Mouse (Mus musculus) gastrocnemius, postnatal 14 days (tissue): Measurements from ENCODE around the gene Gys2. TPM values are rescaled to one million over a fixed set of nuclear protein-coding genes. Genes with fewer than 3 reads are reported as not detected.

Experiments used
- DNase-seq: peaks from one replicate; pipeline ENCODE4 v3.0.0; 2021; ENCODE audit warnings: mixed read lengths
- intact Hi-C: fragments of 180-260 bp; cut with DNase I; formaldehyde crosslinking; loops from one replicate; pipeline ENCODE4 v1.15.1; 2025; ENCODE audit warnings: low total_unique reads
- total RNA-seq, 2 experiments: library from RNA; stranded (reverse); gene quantifications; 2 replicates each; pipeline ENCODE4 v1.2.3; 2021

Gene Gys2
- total RNA-seq, 2 experiments from 2014 or later: 0.31 TPM; not detected in 1

DNA sequence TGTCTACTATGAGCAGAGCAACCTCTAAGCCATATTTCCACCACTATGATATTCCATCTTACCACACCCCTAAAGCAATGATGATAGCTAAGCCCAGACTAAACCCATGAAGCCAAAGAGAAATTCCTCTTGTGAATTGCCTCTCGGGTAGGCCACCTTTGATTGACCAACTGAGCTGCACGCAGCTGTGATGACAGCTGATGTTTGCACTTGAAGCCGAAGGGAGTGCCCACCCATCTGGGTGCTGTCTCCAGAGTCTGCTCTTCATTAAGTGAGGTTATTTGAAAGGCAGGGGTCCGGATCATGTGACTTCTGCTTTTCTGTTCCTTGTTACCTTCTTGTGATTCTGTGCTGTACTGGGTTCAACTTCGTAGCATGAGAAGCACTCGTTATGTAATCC is 10.7 kb downstream of the Gys2 start:
- intact Hi-C loops: no loop called here

DNA sequence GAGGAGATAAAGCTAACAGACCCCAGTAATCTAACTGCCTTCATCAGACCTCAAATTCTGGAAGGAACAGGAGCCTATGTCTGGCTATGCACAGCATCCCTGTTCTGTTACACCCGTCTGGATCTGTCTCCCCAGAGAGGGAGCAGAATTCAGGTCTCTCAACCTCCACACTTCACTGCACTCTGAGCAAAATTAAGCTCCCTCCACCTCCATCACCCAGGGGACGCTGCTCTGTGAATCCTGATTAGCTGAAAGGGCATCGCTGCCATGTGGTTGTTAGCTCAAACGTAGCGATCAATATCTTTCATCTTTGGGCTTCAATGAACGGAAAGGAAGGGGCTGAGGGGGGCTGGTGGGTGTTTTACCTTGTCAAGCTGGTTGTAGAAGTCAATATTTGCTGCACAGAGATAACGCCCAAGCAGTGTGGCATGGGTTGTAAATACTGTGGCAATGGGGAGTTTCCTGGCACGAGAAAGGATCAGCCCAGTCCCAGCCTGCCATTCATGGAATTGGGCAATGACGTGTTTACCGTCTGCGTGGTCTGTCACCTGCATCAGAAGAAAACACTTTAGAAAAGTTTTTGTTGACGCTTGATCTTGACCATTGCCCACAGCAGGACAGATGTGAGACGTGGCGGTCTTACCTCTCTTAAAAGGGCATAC is 13.8 kb downstream of the Gys2 start:
- intact Hi-C loops: no loop called here
- no peak for DNase-seq

More for the DNA sequence above, 10.7 kb downstream of the Gys2 start:
- no peak for DNase-seq

DNA sequence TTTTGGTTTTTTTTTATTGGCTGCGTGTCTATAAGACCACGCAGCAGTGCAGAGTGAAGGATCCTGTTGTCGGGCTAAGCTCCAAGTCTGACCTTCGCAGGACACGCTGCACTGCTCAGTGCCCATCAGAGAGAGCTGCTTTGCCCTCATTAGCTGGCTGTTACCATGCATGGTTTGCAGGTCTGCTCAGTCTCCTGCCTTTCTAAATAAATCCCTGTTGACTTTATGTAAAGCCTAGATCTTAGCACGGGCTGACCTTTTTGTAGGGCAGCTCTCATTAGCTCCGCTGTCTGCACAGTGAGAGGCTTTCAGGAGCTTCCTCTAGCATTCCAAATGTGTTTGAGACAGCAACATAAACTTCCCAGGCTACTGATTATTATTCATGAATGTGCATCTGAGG is 14.9 kb downstream of the Gys2 start:
- intact Hi-C loops: no loop called here
- no peak for DNase-seq

DNA sequence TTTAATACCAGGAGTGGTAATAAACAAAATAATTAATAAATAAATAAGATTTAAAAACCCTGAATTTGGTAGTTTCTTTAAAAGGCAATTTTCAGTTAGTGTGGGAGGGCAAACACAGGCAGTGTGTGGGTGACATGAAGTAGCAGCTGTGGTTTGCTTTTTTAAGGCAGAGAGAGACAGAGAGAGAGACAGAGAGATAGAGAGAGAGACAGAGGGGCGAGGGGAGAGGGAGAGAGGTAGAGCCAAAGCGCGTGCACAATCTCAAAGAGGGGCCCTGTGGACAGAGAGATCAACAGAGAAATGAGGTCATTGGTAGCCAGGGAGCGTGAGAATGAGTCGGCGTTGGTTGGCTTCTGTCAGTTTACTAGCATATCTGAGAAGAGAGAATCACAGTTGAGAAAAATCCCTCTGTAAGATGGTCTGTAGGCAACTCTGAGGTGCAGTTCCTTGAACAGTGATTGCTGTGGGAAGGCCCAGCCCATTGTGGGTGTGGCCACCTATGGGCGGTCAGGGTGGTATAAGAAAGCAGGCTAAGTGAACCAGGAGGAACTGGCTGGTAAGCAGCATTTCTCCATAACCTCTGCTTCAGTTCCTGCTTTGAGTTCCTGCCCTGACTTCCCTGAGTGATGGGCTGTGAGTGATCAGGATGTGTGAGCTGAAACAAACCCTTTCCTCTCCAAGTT is 17.5 kb downstream of the Gys2 start:
- DNase-seq: no peak
- intact Hi-C loops: no loop called here

DNA sequence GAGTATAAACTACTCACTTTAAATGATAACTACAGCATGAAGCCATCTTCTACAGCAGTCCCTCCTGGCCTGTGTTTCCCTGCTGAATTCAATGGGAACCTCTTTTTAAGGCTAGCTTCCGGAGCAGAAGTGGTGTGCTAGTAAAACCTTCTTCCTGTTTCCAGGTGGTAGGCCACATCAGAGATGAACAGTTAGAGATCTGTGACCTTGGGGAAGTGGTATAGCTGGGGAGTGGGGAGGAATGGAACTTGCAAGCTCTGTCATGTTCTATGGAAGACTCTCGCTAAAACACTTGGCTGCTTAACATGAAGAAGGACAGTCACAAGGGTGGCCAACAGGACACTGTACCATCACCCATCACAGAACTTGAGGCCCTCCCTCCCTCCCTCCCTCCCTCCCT is 19.6 kb downstream of the Gys2 start:
- intact Hi-C loops: no loop called here
- DNase-seq: no peak

DNA sequence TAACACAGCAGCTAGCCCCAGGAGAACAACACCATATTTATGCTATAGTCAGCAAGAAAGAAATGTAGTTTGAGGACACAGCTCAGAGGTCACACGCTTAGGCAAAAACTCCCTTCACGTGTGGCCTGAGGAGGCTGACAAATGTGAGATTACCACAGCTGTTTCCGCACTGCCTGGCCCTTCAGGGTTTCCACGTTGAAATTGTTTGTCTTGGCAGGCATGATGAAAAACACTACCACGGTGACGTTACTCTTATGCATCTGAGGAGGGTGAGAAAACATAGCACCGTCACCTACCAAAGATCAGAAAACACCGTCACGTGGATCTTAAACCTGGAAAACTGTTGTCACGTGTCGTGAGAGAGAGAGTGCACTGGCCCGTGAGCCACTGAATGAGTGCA is 21.5 kb downstream of the Gys2 start:
- intact Hi-C loops: no loop called here
- no peak for DNase-seq

DNA sequence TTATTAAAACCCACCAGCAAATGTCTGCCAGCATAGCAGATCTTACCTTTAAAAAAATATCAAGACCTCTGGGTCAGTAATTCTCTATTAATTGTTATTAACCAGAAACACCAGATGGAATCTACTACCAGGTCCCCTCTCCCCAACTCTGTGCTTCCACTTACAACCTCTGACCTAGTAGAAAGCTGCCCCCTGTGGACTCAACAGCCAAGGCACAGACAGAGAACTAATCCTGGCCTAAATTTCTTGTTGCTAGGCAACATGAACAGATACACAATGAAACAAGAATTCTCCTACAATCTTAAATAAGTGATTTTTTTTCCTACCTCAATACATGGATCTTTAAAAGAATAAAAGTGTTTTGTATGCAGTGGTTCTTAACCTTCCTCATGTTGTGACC is 43.8 kb downstream of the Gys2 start:
- intact Hi-C loops: no loop called here
- DNase-seq: no peak

DNA sequence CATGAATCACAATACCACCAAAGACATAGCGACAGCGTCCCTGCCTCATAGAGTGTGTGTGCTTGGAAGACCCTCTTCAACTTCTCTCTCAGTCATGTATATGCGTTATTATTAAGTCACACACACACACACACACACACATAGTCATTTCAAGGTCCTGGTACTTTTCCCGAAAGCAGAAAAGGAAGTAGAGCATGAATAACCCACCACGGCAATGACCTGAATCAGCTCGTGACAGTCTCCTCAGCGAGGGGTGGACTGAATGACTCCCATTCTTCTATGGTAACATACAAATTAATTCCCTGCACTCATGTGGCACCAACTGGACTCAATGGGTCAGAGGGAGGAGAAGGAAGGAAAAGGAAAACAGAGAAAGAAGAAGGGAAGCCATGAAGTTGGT is 47.9 kb downstream of the Gys2 start:
- intact Hi-C loops: no loop called here
- DNase-seq: no peak

DNA sequence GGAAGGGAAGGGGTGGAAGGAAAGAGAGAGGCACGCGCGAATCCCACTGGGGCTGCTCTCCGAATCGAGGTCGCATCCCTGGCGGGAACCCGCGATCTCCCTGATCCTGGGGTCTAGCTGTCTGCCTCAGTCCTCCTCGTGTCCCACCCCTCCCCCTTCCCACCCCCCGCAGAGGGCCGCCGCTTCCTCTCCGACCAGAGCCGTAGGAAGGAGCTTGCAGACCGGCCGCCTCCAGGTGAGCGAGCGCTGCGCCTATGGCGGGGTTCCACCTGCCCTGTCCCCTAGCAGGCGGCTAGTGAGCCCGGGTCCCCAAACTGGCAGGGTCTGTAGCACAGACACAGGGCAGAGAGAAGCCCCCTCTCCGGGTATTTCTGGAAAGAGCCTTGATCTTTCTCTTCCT is 58.3 kb downstream of the Gys2 start:
- DNase-seq: no peak
- intact Hi-C loops: no loop called here

DNA sequence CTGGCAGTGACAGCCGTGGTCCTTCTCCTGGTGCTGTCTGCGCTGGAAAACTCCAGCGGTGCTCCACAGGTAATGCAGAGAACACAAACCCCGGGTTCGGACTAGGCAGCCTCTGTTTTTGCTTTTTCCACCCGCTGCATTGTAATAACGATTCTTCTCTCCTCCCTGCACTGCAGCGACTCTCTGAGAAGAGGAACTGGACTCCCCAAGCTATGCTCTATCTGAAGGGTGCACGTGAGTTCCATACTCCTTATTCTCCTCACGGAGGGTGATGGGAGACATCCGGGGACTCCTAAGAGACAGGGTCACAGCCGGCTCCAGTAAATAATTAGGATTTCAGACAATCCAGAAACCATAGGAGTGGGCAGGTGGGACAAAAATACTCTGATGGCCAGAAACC is 59.1 kb downstream of the Gys2 start:
- DNase-seq: no peak
- intact Hi-C loops: no loop called here

DNA sequence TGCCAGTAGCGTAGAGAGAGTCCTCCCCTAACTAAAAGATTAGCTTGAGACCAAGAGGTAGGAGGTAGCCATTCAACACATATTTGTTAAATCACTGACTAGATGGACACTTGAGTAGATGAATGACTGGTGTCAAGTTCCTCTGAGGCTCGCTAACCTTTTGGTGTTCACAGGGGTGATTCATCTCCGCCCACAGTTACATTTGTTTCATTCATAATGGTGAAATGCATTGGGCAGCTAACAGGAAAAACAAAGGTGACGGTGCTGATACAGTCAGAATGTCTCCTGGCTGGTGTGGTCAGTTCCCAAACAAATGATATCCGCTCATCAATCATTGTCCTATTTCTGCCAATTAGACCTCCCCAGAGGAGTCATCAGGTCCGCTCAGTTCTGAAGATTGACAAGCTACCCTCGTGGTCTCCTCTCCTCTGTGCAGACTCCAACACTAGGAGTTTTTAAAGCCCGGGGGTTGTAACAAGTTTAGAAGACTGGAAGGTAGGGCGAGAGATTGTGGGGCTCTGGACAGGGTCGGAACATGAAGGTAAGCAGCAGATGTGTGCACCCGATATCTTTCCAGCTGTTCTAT is 59.9 kb downstream of the Gys2 start, which contains the start of gene Spx:
Spx (plus strand) TSS at position 536 of the 586 bp plus-strand sequence.
- intact Hi-C loops: no loop called here

DNA sequence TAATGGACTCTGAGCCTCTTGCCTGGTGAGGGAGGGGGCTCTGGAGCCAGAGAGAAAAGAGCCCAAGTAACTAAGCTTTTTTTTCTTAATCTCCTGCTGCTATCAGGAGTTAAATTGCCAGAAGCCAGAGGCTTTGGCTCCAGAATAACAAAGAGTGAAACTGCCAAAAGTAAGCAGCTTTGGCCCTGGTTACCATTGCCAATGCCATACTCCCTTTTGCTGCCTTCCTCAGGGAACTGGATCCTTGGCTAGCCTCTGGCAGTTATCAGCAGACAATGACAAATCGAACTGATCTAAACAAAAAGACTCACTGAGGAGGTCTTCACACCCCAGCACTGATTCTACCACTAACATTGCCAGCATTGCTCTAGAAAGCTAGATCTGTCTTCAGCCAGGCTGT is 61.8 kb downstream of the Gys2 start:
- intact Hi-C loops: no loop called here
- no peak for DNase-seq

More for the DNA sequence above, 59.9 kb downstream of the Gys2 start, which contains the start of gene Spx:
- no peak for DNase-seq

DNA sequence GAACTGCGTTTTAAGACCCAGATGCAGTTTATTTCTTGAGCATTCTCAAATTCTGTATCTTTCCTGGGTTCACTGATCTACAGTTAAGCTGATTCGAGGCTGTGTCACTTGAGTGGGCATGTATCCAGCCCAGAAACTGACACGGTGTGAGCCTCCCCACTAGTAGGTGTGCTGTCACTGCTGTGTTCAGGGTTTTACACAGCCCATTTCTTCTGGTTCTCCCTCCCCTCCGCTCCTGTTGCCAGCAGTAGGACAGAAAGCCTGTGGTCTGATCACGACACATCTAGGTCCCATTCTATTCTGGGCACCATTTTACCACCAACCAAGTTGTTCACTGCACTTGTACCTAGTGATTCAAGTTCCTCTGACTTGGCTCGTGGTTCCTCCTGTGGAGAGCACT is 77.2 kb downstream of the Gys2 start:
- intact Hi-C loops: loop anchor here (10.0 kb wide), 1 partner anchor 119 kb away; no protein-coding TSS in a partner anchor
- no peak for DNase-seq

DNA sequence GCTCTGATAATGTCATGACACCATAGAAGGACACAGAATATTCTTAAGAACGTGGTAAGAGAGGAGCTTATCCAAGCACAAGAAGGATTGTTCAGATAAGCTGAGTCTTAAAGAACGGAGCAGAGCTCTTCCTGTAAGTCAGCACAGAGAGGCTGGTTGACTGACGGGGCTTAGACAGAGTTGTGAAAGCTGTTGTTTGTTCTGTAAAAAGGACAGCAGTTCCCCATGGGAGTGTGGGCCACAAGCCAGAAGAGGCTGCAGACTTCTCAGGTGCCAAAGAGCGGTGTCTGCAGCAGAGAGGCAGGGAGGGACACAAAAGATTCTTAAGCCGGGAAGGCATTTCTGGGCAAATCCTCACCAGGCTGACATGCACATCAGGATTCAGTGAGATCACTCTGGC is 78.2 kb downstream of the Gys2 start:
- intact Hi-C loops: loop anchor here (10.0 kb wide), 1 partner anchor 120 kb away; no protein-coding TSS in a partner anchor
- no peak for DNase-seq

DNA sequence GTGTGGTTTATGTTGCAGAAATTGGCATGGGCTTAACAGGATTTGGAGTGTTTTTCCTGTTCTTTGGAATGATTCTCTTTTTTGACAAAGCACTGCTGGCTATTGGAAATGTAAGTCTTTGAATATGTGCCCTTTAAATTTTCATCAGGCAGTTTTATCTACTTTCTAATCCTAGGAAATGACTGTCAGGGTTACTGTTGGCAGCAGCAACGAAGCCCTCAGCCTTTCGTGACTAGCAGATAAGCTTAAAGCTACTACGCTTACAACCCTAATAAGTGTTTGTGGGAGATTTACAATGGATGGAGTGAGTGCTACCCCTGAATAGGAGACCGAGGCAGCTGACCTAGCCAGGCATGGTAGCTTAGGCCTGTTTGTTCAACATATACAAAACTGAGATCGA is 80.6 kb downstream of the Gys2 start:
- intact Hi-C loops: loop anchor here (10.0 kb wide), 1 partner anchor 122 kb away; no protein-coding TSS in a partner anchor
- no peak for DNase-seq

DNA sequence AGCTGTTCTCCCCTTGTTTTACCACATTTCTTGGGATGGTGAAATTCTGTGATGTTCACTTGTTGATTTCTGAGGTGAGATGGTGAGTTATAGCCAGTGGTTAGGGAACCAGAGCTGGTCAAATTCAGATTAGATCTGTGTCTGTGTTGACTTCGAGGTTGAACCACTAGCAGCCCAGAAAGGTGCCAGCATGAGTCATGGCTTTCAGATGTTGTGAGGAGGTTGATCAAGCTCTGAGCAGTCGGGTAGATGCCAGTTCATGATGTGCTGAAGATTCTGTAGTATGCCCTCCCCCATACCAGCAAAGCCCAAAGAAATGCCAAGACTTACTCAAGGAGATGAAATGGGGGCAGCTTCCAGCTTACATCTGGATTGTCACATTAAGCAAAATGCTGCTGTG is 83.8 kb downstream of the Gys2 start:
- intact Hi-C loops: loop anchor here (5.0 kb wide), 1 partner anchor 42 kb away; the partner anchor contains the start of gene Pyroxd1
- DNase-seq: no peak

DNA sequence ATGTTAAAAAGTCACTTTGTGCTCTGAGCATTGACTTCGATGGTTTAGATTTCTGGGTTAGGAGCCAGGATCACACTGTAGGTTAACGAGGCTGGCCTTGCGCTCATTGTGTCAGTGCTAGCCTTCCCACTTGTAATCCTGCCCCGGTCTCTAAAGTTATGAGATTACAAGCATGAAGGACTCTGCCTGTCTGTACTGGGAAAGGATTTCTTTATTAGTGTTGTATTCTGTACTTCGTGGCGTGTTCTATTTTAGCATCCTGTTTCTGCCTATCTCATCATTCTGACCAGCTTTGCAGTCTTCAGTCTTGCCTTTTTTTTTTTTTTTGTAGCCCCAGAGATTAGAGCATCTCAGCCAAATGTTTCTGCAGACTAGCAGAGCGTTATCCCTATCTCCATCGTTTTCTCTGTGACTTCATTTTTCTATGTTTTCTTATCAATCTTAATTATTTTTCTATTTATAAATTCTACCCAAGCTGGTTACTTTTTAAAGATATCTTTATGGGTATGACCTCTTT is 85.1 kb downstream of the Gys2 start:
- intact Hi-C loops: loop anchor here (5.0 kb wide), 1 partner anchor 41 kb away; the partner anchor contains the start of gene Pyroxd1
- no peak for DNase-seq

DNA sequence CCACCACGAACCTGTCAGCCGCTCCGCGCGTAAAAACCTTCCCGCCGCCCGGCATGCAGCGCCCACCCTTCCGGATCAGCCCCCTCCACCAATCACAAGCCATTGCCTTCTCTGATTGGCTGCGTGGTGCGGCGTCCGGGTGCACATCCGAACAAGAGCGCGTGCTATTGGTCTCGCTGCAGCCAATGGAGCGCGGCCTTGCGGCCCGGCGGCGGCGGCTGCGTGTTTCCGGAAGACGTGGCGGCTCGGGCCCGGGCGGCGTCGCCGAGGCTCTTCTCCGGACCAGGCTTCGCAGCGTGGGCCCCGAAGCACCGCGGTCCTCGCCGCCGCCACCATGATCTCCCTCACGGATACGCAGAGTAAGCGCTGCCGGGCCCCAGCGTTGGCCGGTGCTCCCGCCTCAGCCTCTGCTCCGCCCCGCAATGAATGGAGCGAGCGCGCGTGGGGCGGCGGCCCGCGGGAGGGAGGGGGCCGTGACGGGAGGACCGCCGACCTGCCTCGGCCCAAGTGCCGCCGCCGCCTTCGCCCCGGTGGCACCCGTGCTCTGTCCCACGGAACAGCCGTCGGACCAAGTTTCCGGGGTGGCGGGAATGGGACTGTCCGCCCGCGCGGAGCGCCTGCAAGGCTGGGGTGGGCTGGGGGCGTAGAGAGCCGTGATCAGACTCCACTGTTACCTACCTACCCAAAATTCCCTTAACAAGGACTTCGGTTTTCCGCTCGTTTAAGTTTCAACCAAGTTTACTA is 85.7 kb downstream of the Gys2 start, which contains the start of the genes Recql and Golt1b:
Recql (minus strand) TSS at position 77 of the 744 bp plus-strand sequence.
Golt1b (plus strand) TSS at position 211 of the 744 bp plus-strand sequence.
- intact Hi-C loops: loop anchor here (5.0 kb wide), 1 partner anchor 40 kb away; the partner anchor contains the start of gene Pyroxd1
- DNase-seq: peak; percentile 97

DNA sequence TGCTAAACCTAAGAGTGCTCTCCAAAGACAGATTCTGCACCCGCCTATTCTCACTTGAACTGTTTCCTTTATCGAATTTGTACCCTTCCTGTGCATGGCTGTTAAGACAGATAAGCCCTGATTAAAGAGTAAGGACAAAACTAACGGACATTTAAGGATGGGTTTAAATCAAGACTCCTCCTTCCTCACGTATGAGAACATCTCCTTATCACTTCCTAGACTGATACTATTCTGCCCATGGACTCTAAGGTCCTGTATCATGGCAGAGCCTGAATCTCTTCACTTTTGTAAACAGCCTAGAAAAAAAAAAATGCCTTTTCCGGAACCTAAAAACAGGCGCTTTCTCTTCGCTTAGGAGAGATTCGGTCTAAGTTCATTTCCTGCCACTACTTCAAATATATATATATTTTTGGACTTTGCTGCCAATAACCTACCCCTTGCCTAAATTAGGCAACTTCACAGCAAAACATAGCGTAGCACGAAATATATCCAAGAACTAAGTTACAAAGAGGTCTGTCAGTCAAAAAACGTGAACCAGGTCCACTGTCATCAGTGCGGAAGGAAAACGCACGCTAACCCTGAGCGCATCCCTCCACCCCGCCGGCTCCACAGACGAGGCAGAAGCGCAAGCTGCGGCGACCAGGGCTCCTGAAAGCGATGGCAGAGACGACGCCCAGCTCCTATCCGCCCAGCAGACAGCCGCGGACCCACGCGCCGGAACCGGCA is 86.5 kb downstream of the Gys2 start:
- DNase-seq: no peak
- intact Hi-C loops: loop anchor here (5.0 kb wide), 1 partner anchor 39 kb away; the partner anchor contains the start of gene Pyroxd1
